Mouse (Mus musculus): ENCODE measurements around the gene Ikbkg. TPM values are rescaled to one million over a fixed set of nuclear protein-coding genes. Genes with fewer than 3 reads are reported as not detected.
A peak's percentile ranks its signal among the peaks of the same experiment; 100 is the strongest.
"Not testable (repeated sequence)": the region's sequence is repeated elsewhere in the genome, so short reads cannot be mapped to it uniquely, and the experiment has no call there.

Ikbkg gene
- 10 to 100 TPM; 60.2 to 65.5 TPM for total RNA-seq (2021)
- long read RNA-seq, experiment 1, full-length matches to known transcripts = 6 of 12 reads
- long read RNA-seq, experiment 1, partial matches to known transcripts = 0 of 12 reads
- long read RNA-seq, experiment 1, other reads (novel, unspliced or antisense) = 6 of 12 reads
- long read RNA-seq, experiment 2, full-length matches to known transcripts = 18 of 29 reads
- long read RNA-seq, experiment 2, partial matches to known transcripts = 0 of 29 reads
- long read RNA-seq, experiment 2, other reads (novel, unspliced or antisense) = 11 of 29 reads

- peak; percentile 39 to 57 for DNase-seq (ENCODE audit: low spot score in 2 of 2)
Observed at GRCm38 (mm10) chrX:74392535-74393443, at the start of gene Ikbkg, which contains the start of gene Fam3a. Gene Ikbkg, plus strand, starts transcription at chrX:74393290. Gene Fam3a, minus strand, starts transcription at chrX:74393272.

- DNase-seq (ENCODE audit: low spot score in 2 of 2) = no peak
Observed at GRCm38 (mm10) chrX:74352645-74353466, 40.2 kb upstream of the Ikbkg start.

- peak; percentile 35 to 46 for DNase-seq (ENCODE audit: low spot score in 2 of 2)
Observed at GRCm38 (mm10) chrX:74353467-74353770, 39.7 kb upstream of the Ikbkg start, which contains the start of gene Lage3. Gene Lage3, minus strand, starts transcription at chrX:74353618.

- not testable (repeated sequence) for DNase-seq (ENCODE audit: low spot score in 2 of 2)
Observed at GRCm38 (mm10) chrX:74357069-74357468, 36.0 kb upstream of the Ikbkg start.

DNA sequence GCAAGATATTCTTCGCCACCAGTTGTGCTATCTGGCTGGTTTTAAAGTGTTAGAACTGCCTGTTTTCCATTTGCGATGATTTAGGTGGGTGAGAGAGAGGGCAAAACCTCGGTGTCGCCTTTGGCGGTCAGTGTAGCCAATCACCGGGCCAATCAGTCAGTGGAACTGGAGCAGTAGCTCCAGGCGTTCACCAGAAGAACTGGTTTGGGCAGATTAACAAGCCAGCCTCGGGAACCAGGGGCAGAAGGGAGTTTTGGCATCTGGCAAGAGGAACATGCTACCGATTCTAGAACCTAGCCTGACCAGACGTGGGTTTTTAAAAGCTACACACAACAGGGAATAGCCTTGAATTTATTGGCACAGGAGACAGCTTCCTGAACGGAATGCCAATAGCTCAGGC lies 33.9 kb upstream of the Ikbkg start:
- DNase-seq (ENCODE audit: low spot score in 2 of 2) = no peak

- DNase-seq (ENCODE audit: low spot score in 2 of 2) = no peak
Observed at GRCm38 (mm10) chrX:74367512-74367911, 25.6 kb upstream of the Ikbkg start.

GRCm38 (mm10) chrX:74368209-74368909 lies 24.7 kb upstream of the Ikbkg start:
- DNase-seq (ENCODE audit: low spot score in 2 of 2) = peak; percentile 37 to 39

- DNase-seq (ENCODE audit: low spot score in 2 of 2) = peak; percentile 35 to 61
Observed at GRCm38 (mm10) chrX:74372888-74373549, 20.1 kb upstream of the Ikbkg start, which contains the start of the genes Ubl4a and Slc10a3. Gene Ubl4a, minus strand, starts transcription at chrX:74373218. Gene Slc10a3, minus strand, starts transcription at chrX:74373349.

- no peak for DNase-seq (ENCODE audit: low spot score in 2 of 2)
Observed at GRCm38 (mm10) chrX:74384451-74384850, 8.6 kb upstream of the Ikbkg start.

- no peak for DNase-seq (ENCODE audit: low spot score in 2 of 2)
Observed at GRCm38 (mm10) chrX:74388153-74388552, 4.9 kb upstream of the Ikbkg start.

GRCm38 (mm10) chrX:74400136-74400535 lies 7.0 kb downstream of the Ikbkg start:
- no peak for DNase-seq (ENCODE audit: low spot score in 2 of 2)

- no peak for DNase-seq (ENCODE audit: low spot score in 2 of 2)
Observed at GRCm38 (mm10) chrX:74408340-74408739, 15.2 kb downstream of the Ikbkg start.

GRCm38 (mm10) chrX:74413377-74413776 lies 20.3 kb downstream of the Ikbkg start:
- DNase-seq (ENCODE audit: low spot score in 2 of 2) = peak in 1 of 2 experiments; percentile 36

- DNase-seq (ENCODE audit: low spot score in 2 of 2) = no peak
Observed at GRCm38 (mm10) chrX:74424443-74424842, 31.4 kb downstream of the Ikbkg start.

- peak in 1 of 2 experiments; percentile 38 for DNase-seq (ENCODE audit: low spot score in 2 of 2)
Observed at GRCm38 (mm10) chrX:74425195-74425594, 32.1 kb downstream of the Ikbkg start.

- DNase-seq (ENCODE audit: low spot score in 2 of 2) = no peak
Observed at GRCm38 (mm10) chrX:74426256-74426655, 33.2 kb downstream of the Ikbkg start.

DNA sequence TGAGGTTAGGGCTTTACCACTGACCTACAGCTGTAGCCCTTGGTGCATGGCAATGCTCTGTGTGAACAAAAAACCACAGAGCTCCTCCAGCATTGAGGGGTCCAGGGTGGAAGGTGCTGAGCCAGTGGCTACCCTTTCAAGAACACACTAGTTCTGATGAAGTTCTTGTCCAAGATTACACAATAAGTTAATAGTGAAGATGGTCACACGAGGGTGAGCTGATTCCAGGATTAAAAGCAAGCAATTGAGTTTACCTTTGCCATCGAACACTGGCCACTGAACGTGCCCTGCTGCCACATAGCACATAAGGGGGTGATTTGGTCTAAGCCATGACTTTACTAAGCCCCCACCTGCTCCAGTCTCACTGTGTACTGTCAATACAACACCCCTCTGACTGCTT lies 34.0 kb downstream of the Ikbkg start:
- no peak for DNase-seq (ENCODE audit: low spot score in 2 of 2)

DNA sequence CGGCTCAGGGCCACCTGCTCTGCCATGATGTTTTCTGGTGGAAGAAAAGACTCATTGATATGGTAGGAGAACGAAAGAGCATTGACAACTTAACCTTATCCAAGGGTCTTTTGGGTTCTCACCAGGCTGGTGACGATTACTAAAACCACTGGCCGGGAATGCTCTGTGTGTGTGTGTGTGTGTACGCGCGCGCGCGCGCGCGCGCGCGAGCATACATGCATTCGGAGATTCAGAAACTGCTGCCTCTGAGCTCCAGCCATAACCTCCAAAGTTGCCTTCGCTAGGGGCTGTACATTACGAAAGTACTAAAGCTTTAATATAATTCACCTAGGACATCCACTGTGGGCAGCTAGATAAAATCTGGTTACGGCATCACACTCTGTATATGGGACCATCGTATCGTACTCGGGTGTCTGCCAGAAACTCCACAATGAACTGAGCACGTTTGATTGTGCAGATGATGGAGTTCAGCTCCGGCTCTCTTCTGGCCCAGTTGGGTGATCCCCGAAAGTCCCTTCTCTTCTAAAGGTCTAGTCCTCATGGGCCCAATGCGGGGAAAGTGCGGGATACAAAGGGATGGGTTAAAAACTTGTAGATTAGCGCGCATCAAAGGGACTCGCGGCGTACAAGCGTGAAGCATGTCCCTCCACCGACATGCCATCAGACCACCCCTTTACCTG lies 35.2 kb downstream of the Ikbkg start:
- DNase-seq (ENCODE audit: low spot score in 2 of 2) = no peak

DNA sequence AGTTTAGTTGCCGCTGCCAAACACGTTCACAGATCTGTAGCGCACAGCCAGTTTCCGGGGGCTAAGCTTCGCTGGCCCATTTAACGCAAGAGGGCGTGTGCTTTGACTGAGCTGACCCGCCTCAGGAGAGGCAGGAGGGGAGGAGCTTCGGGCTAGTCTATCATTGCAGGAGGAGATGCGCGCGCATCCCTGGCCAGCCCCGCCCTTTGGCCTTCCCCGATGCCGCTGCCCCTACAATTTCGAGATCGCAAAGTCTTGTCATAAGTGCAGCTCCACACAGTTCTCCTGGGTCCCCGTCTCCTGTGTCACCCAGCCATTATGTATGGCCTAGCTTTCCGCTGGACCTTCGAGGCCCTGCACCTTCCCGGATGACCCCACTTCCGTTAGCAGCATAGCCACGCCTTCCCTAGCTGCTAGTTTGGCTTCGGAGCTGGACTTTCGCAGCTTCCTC lies 35.8 kb downstream of the Ikbkg start, which contains the start of gene G6pdx:
G6pdx (minus strand) TSS at position 369 of the 451 bp plus-strand sequence.
- DNase-seq (ENCODE audit: low spot score in 2 of 2) = peak; percentile 39 to 73

Data from adrenal gland, postnatal 4 days (tissue).